Mouse (Mus musculus) megakaryocyte, embryonic 14.5 days (primary cell): ENCODE results near the gene Mbd4. TPM values are rescaled to one million over a fixed set of nuclear protein-coding genes. Genes with fewer than 3 reads are reported as not detected.

Experiments used
- H3K27me3 ChIP-seq: replicated peaks from 2 replicates; pipeline ENCODE3; 2012; ENCODE audit warnings: inconsistent platforms
- H3K36me3 ChIP-seq: replicated peaks from 2 replicates; pipeline ENCODE3; 2012; ENCODE audit warnings: low read length, inconsistent platforms, mixed read lengths
- H3K4me1 ChIP-seq: 2 replicates; pipeline ENCODE4 v1.6.1; 2012; ENCODE audit warnings: inconsistent platforms
- H3K4me3 ChIP-seq: replicated peaks from 2 replicates; pipeline ENCODE3; 2012; ENCODE audit warnings: moderate library complexity, mild to moderate bottlenecking, inconsistent platforms
- H3K9me3 ChIP-seq: 2 replicates; pipeline ENCODE4 v1.6.1; 2012; ENCODE audit warnings: inconsistent platforms
- FLI1 ChIP-seq: IDR thresholded peaks from 2 replicates; pipeline ENCODE4 v1.6.1; 2012; ENCODE audit warnings: low read length, inconsistent platforms, mixed read lengths
- GATA1 ChIP-seq: IDR thresholded peaks from 3 replicates; pipeline ENCODE4 v1.6.1; 2012; ENCODE audit warnings: mixed read lengths, low read length, inconsistent platforms, borderline replicate concordance
- polyA plus RNA-seq: library from polyadenylated mRNA; stranded (reverse); fragments of >175 nt; gene quantifications from 2 replicates; pipeline ENCODE4 v1.2.3, GENCODE M21; 2012; ENCODE audit warnings: low replicate concordance; ENCODE audit not compliant: insufficient read depth

Mbd4 gene
- polyA plus RNA-seq, 1 experiment = 0.40 TPM

GRCm38 (mm10) chr6:115815041-115815440 is 38.1 kb downstream of the Mbd4 start:
- Histone ChIP-seq H3K36me3 (peaks cover 5% of the 10 kb centered on the region), H3K4me3 (no peak overlapping the region), H3K27me3 (no peaks in the 10 kb centered on the region), H3K9me3 (no peaks in the 10 kb centered on the region), H3K4me1 (peaks cover 77% of the 10 kb centered on the region)
- no peak for TF ChIP-seq GATA1
- TF ChIP-seq FLI1 = no peak

GRCm38 (mm10) chr6:115814104-115814503 is 39.1 kb downstream of the Mbd4 start:
- TF ChIP-seq FLI1 = no peak
- TF ChIP-seq GATA1 = peak; percentile 26; the same call in 1 of the 3 replicates
- H3K4me1 ChIP-seq = peaks cover 73% of the 10 kb centered on the region
- peak overlapping the region; percentile 82 for H3K4me3 ChIP-seq
- peaks cover 5% of the 10 kb centered on the region for H3K36me3 ChIP-seq
- no peaks in the 10 kb centered on the region for H3K9me3 ChIP-seq
- no peaks in the 10 kb centered on the region for H3K27me3 ChIP-seq

GRCm38 (mm10) chr6:115811606-115812005 is 41.6 kb downstream of the Mbd4 start:
- H3K9me3 ChIP-seq = no peaks in the 10 kb centered on the region
- H3K4me3 ChIP-seq = no peak overlapping the region
- no peaks in the 10 kb centered on the region for H3K27me3 ChIP-seq
- no peak for TF ChIP-seq GATA1
- no peak for TF ChIP-seq FLI1
- peaks cover 62% of the 10 kb centered on the region for H3K4me1 ChIP-seq
- H3K36me3 ChIP-seq = peaks cover 14% of the 10 kb centered on the region

GRCm38 (mm10) chr6:115808488-115809231 is 44.5 kb downstream of the Mbd4 start, which contains the start of gene Rpl32:
TSS of gene Rpl32 (minus strand) at chr6:115808747.
- Histone ChIP-seq H3K27me3 (no peaks in the 10 kb centered on the region), H3K9me3 (no peaks in the 10 kb centered on the region), H3K4me1 (peaks cover 64% of the 10 kb centered on the region), H3K4me3 (peak within 1 kb of the TSS; percentile 93), H3K36me3 (peaks cover 42% of the 10 kb centered on the region)
- TF ChIP-seq FLI1 (peak; percentile 47; the same call in 1 of the 2 replicates), GATA1 (no peak)

- TF ChIP-seq GATA1 (no peak), FLI1 (no peak)
- Histone ChIP-seq H3K4me1 (peaks cover 62% of the 10 kb centered on the region), H3K4me3 (peak overlapping the region; percentile 93), H3K27me3 (no peaks in the 10 kb centered on the region), H3K9me3 (no peaks in the 10 kb centered on the region), H3K36me3 (peaks cover 45% of the 10 kb centered on the region)
Observed at GRCm38 (mm10) chr6:115808196-115808487, 45.0 kb downstream of the Mbd4 start.

- H3K36me3 ChIP-seq = peaks cover 50% of the 10 kb centered on the region
- H3K9me3 ChIP-seq = no peaks in the 10 kb centered on the region
- TF ChIP-seq FLI1 (no peak), GATA1 (no peak)
- no peaks in the 10 kb centered on the region for H3K27me3 ChIP-seq
- peak overlapping the region; percentile 93 for H3K4me3 ChIP-seq
- H3K4me1 ChIP-seq = peaks cover 60% of the 10 kb centered on the region
Observed at GRCm38 (mm10) chr6:115807464-115808195, 45.5 kb downstream of the Mbd4 start.

GRCm38 (mm10) chr6:115804432-115805192 is 48.6 kb downstream of the Mbd4 start:
- no peak for TF ChIP-seq FLI1
- no peak for TF ChIP-seq GATA1

GRCm38 (mm10) chr6:115803541-115804382 is 49.4 kb downstream of the Mbd4 start:
- Histone ChIP-seq H3K9me3 (no peaks in the 10 kb centered on the region), H3K36me3 (peaks cover 84% of the 10 kb centered on the region), H3K4me1 (peaks cover 52% of the 10 kb centered on the region), H3K4me3 (no peak overlapping the region), H3K27me3 (no peaks in the 10 kb centered on the region)
- TF ChIP-seq FLI1 = no peak
- TF ChIP-seq GATA1 = no peak

More at GRCm38 (mm10) chr6:115804432-115805192, 48.6 kb downstream of the Mbd4 start:
- no peaks in the 10 kb centered on the region for H3K9me3 ChIP-seq
- H3K27me3 ChIP-seq = no peaks in the 10 kb centered on the region
- peaks cover 56% of the 10 kb centered on the region for H3K4me1 ChIP-seq
- H3K36me3 ChIP-seq = peaks cover 76% of the 10 kb centered on the region
- no peak overlapping the region for H3K4me3 ChIP-seq

GRCm38 (mm10) chr6:115801811-115802210 is 51.4 kb downstream of the Mbd4 start:
- Histone ChIP-seq H3K4me1 (peaks cover 45% of the 10 kb centered on the region), H3K9me3 (no peaks in the 10 kb centered on the region), H3K36me3 (peaks cover 96% of the 10 kb centered on the region), H3K27me3 (no peaks in the 10 kb centered on the region), H3K4me3 (peak overlapping the region; percentile 42)
- TF ChIP-seq FLI1 (no peak), GATA1 (no peak)

GRCm38 (mm10) chr6:115792691-115793215 is 60.4 kb downstream of the Mbd4 start:
- H3K27me3 ChIP-seq = no peaks in the 10 kb centered on the region
- H3K36me3 ChIP-seq = peaks cover 85% of the 10 kb centered on the region
- H3K4me3 ChIP-seq = peak overlapping the region; percentile 50

More at GRCm38 (mm10) chr6:115792691-115793215, 60.4 kb downstream of the Mbd4 start:
- no peak for TF ChIP-seq GATA1
- Histone ChIP-seq H3K9me3 (no peaks in the 10 kb centered on the region), H3K4me1 (peaks cover 50% of the 10 kb centered on the region)
